Mouse (Mus musculus) MEL (cell line): ENCODE measurements around the gene Sox30. TPM values are rescaled to one million over a fixed set of nuclear protein-coding genes. Genes with fewer than 3 reads are reported as not detected.
A peak's percentile ranks its signal among the peaks of the same experiment; 100 is the strongest.

Source experiments
- DNase-seq: peaks from one replicate; pipeline ENCODE4 v3.0.0; 2011; ENCODE audit warnings: low read depth, low spot score
- H3K27ac ChIP-seq: 2 replicates; pipeline ENCODE4 v1.5.1; 2012; ENCODE audit warnings: low read depth, mild to moderate bottlenecking, control low read depth, low read length, moderate library complexity; ENCODE audit not compliant: control insufficient read depth
- H3K27me3 ChIP-seq, 2 experiments: fragments of 150-350 bp in 1 of 2; sonication (generic) in 1 of 2; 2 replicates each; pipeline ENCODE4 v1.6.1; 2012; ENCODE audit warnings: low read length in 2 of 2, mild to moderate bottlenecking in 2 of 2, improper control_type of control experiment in 1 of 2, moderate library complexity in 1 of 2; ENCODE audit not compliant: insufficient read depth in 2 of 2, control insufficient read depth in 1 of 2
- H3K36me3 ChIP-seq, 2 experiments: 2 replicates each; pipeline ENCODE4 v1.6.1; 2012 to 2014; ENCODE audit warnings: low read length in 2 of 2, improper control_type of control experiment in 1 of 2, inconsistent platforms in 1 of 2, mild to moderate bottlenecking in 1 of 2; ENCODE audit not compliant: insufficient read depth in 2 of 2, control insufficient read depth in 1 of 2
- H3K4me1 ChIP-seq, 2 experiments: fragments of 150-350 bp in 1 of 2; sonication (generic) in 1 of 2; 2 replicates each; pipeline ENCODE4 v1.6.1; 2012; ENCODE audit warnings: low read length in 2 of 2, improper control_type of control experiment in 1 of 2, mild to moderate bottlenecking in 1 of 2; ENCODE audit not compliant: insufficient read depth in 2 of 2, control insufficient read depth in 1 of 2
- H3K4me3 ChIP-seq, 2 experiments: fragments of 150-350 bp in 1 of 2; sonication (generic) in 1 of 2; 2 replicates each; pipeline ENCODE4 v1.5.1; 2012; ENCODE audit warnings: low read depth in 2 of 2, low read length in 2 of 2, mild to moderate bottlenecking in 2 of 2, moderate library complexity in 2 of 2, control low read depth in 1 of 2, improper control_type of control experiment in 1 of 2; ENCODE audit not compliant: control insufficient read depth in 1 of 2, insufficient read depth in 1 of 2
- H3K79me2 ChIP-seq: 2 replicates; pipeline ENCODE4 v1.6.1; 2012; ENCODE audit warnings: mild to moderate bottlenecking, low read length, moderate library complexity; ENCODE audit not compliant: control insufficient read depth, poor library complexity, insufficient read depth
- H3K9ac ChIP-seq: 2 replicates; pipeline ENCODE4 v1.6.1; 2012; ENCODE audit warnings: low read depth, mild to moderate bottlenecking, control low read depth, low read length, moderate library complexity; ENCODE audit not compliant: control insufficient read depth, poor library complexity, severe bottlenecking
- H3K9me3 ChIP-seq: fragments of 150-350 bp; sonication (generic); replicated peaks from 2 replicates; pipeline ENCODE4 v1.6.1; 2012; ENCODE audit warnings: mild to moderate bottlenecking, low read length, improper control_type of control experiment, moderate library complexity; ENCODE audit not compliant: insufficient read depth
- BHLHE40 ChIP-seq: IDR thresholded peaks from 2 replicates; pipeline ENCODE4 v1.6.1; 2012; ENCODE audit warnings: low read depth, mild to moderate bottlenecking, inconsistent platforms, low read length, improper control_type of control experiment, borderline replicate concordance
- CHD1 ChIP-seq: IDR thresholded peaks from 2 replicates; pipeline ENCODE4 v1.6.1; 2012; ENCODE audit warnings: low read depth, mild to moderate bottlenecking, inconsistent platforms, low read length, improper control_type of control experiment
- ELF1 ChIP-seq: IDR thresholded peaks from 2 replicates; pipeline ENCODE4 v1.6.1; 2014; ENCODE audit warnings: low read depth, mild to moderate bottlenecking, inconsistent platforms, low read length, improper control_type of control experiment, moderate library complexity
- ETS1 ChIP-seq: IDR thresholded peaks from 2 replicates; pipeline ENCODE4 v1.6.1; 2012; ENCODE audit warnings: low read depth, mild to moderate bottlenecking, inconsistent platforms, low read length, improper control_type of control experiment, moderate library complexity
- GABPA ChIP-seq: IDR thresholded peaks from 2 replicates; pipeline ENCODE4 v1.6.1; 2012; ENCODE audit warnings: low read depth, mild to moderate bottlenecking, inconsistent platforms, low read length, improper control_type of control experiment, moderate library complexity
- GATA1 ChIP-seq: IDR thresholded peaks from 2 replicates; pipeline ENCODE4 v1.6.1; 2011; ENCODE audit warnings: low read depth, low read length, improper control_type of control experiment
- HCFC1 ChIP-seq: IDR thresholded peaks from 2 replicates; pipeline ENCODE4 v1.6.1; 2012; ENCODE audit warnings: low read depth, mild to moderate bottlenecking, inconsistent platforms, low read length, improper control_type of control experiment, moderate library complexity
- JUND ChIP-seq: IDR thresholded peaks from 2 replicates; pipeline ENCODE4 v1.6.1; 2011; ENCODE audit warnings: low read depth, mild to moderate bottlenecking, improper control_type of control experiment, low read length
- KAT2A ChIP-seq: conservative IDR thresholded peaks from 2 replicates; pipeline ENCODE4 v1.6.1; 2012; ENCODE audit warnings: low read depth, low read length, improper control_type of control experiment, inconsistent platforms
- MAFK ChIP-seq: IDR thresholded peaks from 2 replicates; pipeline ENCODE4 v1.6.1; 2011; ENCODE audit warnings: low read depth, mild to moderate bottlenecking, low read length, improper control_type of control experiment, borderline replicate concordance
- MAX ChIP-seq: IDR thresholded peaks from 2 replicates; pipeline ENCODE4 v1.6.1; 2011; ENCODE audit warnings: low read length, improper control_type of control experiment
- MEF2A ChIP-seq: IDR thresholded peaks from 2 replicates; pipeline ENCODE4 v1.6.1; 2014; ENCODE audit warnings: low read depth, mild to moderate bottlenecking, inconsistent platforms, low read length, improper control_type of control experiment; ENCODE audit not compliant: poor library complexity, insufficient replicate concordance, severe bottlenecking; ENCODE audit errors: extremely low read depth
- MYB ChIP-seq: IDR thresholded peaks from 2 replicates; pipeline ENCODE4 v1.6.1; 2011; ENCODE audit warnings: mild to moderate bottlenecking, low read depth, low read length, improper control_type of control experiment
- NELFE ChIP-seq: IDR thresholded peaks from 2 replicates; pipeline ENCODE4 v1.6.1; 2011; ENCODE audit warnings: low read depth, low read length, improper control_type of control experiment
- NRF1 ChIP-seq: IDR thresholded peaks from 2 replicates; pipeline ENCODE4 v1.6.1; 2014; ENCODE audit warnings: low read depth, mild to moderate bottlenecking, inconsistent platforms, low read length, improper control_type of control experiment, moderate library complexity; ENCODE audit not compliant: poor library complexity, insufficient read depth, severe bottlenecking
- POLR2AphosphoS2 ChIP-seq: IDR thresholded peaks from 2 replicates; pipeline ENCODE4 v1.6.1; 2011; ENCODE audit warnings: low read length, improper control_type of control experiment
- POLR2AphosphoS5 ChIP-seq: IDR thresholded peaks from 2 replicates; pipeline ENCODE4 v1.6.1; 2012; ENCODE audit warnings: low read depth, borderline replicate concordance, mild to moderate bottlenecking, inconsistent platforms, low read length, moderate library complexity, mixed read lengths
- RCOR1 ChIP-seq: IDR thresholded peaks from 2 replicates; pipeline ENCODE4 v1.6.1; 2012; ENCODE audit warnings: low read depth, mild to moderate bottlenecking, inconsistent platforms, low read length, improper control_type of control experiment
- SIN3A ChIP-seq: IDR thresholded peaks from 2 replicates; pipeline ENCODE4 v1.6.1; 2012; ENCODE audit warnings: low read length, improper control_type of control experiment, inconsistent platforms
- SMC3 ChIP-seq: IDR thresholded peaks from 2 replicates; pipeline ENCODE4 v1.6.1; 2011; ENCODE audit warnings: low read depth, low read length, improper control_type of control experiment
- TAL1 ChIP-seq: IDR thresholded peaks from 2 replicates; pipeline ENCODE4 v1.6.1; 2012; ENCODE audit warnings: mild to moderate bottlenecking, inconsistent platforms, low read length, moderate library complexity, mixed read lengths
- TBP ChIP-seq: IDR thresholded peaks from 2 replicates; pipeline ENCODE4 v1.8.0; 2011; ENCODE audit warnings: low read depth, low read length, improper control_type of control experiment
- TCF12 ChIP-seq: IDR thresholded peaks from 2 replicates; pipeline ENCODE4 v1.6.1; 2014; ENCODE audit warnings: low read depth, mild to moderate bottlenecking, inconsistent platforms, low read length, improper control_type of control experiment, moderate library complexity
- UBTF ChIP-seq: IDR thresholded peaks from 2 replicates; pipeline ENCODE4 v1.6.1; 2012; ENCODE audit warnings: low read depth, mild to moderate bottlenecking, inconsistent platforms, low read length, improper control_type of control experiment, moderate library complexity, borderline replicate concordance; ENCODE audit not compliant: insufficient read depth
- USF2 ChIP-seq, 2 experiments: IDR thresholded peaks; 2 replicates each; pipeline ENCODE4 v1.6.1; 2011 to 2012; ENCODE audit warnings: improper control_type of control experiment in 2 of 2, low read length in 2 of 2, borderline replicate concordance in 1 of 2, inconsistent platforms in 1 of 2, low read depth in 1 of 2, mild to moderate bottlenecking in 1 of 2; ENCODE audit not compliant: insufficient read depth in 1 of 2
- ZC3H11A ChIP-seq: IDR thresholded peaks from 2 replicates; pipeline ENCODE4 v1.6.1; 2012; ENCODE audit warnings: low read depth, mild to moderate bottlenecking, inconsistent platforms, low read length, improper control_type of control experiment
- ZKSCAN1 ChIP-seq: IDR thresholded peaks from 2 replicates; pipeline ENCODE4 v1.6.1; 2012; ENCODE audit warnings: low read depth, mild to moderate bottlenecking, inconsistent platforms, low read length, improper control_type of control experiment, moderate library complexity
- ZMIZ1 ChIP-seq: IDR thresholded peaks from 2 replicates; pipeline ENCODE4 v1.6.1; 2012; ENCODE audit warnings: low read depth, mild to moderate bottlenecking, inconsistent platforms, low read length, improper control_type of control experiment, moderate library complexity
- ZNF384 ChIP-seq: IDR thresholded peaks from 2 replicates; pipeline ENCODE4 v1.6.1; 2012; ENCODE audit warnings: low read depth, mild to moderate bottlenecking, inconsistent platforms, low read length, improper control_type of control experiment
- polyA plus RNA-seq, 2 experiments: library from polyadenylated mRNA; stranded (reverse) in 1 of 2; unstranded in 1 of 2; fragments of >175 nt in 1 of 2; fragments of >200 nt in 1 of 2; gene quantifications; 2 replicates each; pipeline versions ENCODE4 v1.2.1 to v1.2.4; 2012; ENCODE audit warnings: low replicate concordance in 2 of 2, low read depth in 1 of 2; ENCODE audit not compliant: insufficient read length in 2 of 2, insufficient read depth in 1 of 2, missing spikeins in 1 of 2
- total RNA-seq: library from RNA; depleted of rRNA; stranded (reverse); fragments of 300-350 nt; gene quantifications from 2 replicates; pipeline ENCODE4 v1.2.3, GENCODE M21; 2012

Sox30 gene
- total and polyA plus RNA-seq, 3 experiments = not detected

DNA sequence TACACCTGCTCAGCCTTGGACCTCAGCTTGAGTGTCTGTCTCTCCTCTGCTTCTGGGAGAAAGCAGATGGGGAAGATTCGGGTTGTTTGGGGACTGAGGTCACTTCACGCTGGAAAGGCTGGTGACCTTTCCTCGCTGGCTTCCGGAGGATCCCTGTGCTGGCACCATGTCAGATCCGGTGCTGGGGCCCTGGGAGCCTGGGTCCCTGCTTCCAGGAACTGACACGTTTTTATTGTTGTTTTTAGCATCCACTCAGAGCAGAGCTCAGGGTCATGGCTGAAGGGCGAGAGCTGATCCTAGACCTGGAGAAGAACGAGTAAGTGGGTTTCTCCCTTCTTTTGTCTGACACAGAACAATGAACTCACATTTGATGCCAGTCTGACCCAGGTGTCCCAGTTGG, 84.7 kb downstream of the Sox30 start:
- no peaks in the 10 kb centered on the region for H3K79me2 ChIP-seq
- H3K36me3 ChIP-seq = peaks cover 0 to 16% of the 10 kb centered on the region in 2 experiments; a peak in 2 of 4 replicates
- TF ChIP-seq ETS1 (no peak), NELFE (no peak), MAX (no peak), ZKSCAN1 (no peak), SIN3A (no peak), ZMIZ1 (no peak), RCOR1 (no peak), ZC3H11A (no peak), POLR2AphosphoS2 (no peak), UBTF (no peak), GABPA (no peak), MYB (no peak), SMC3 (no peak), TAL1 (no peak), USF2 (IDR thresholded peaks at IDR 0.05; ENCODE audit: borderline replicate concordance in 1 of 2, insufficient read depth in 1 of 2, low read depth in 1 of 2, low read length in 2 of 2) (no peak), TBP (no peak), ELF1 (no peak), CHD1 (no peak)
- TF ChIP-seq, all 39 proteins: peak for 0
- H3K4me1 ChIP-seq = peaks cover 9 to 15% of the 10 kb centered on the region in 2 experiments
- H3K4me3 ChIP-seq = no peak overlapping the region
- H3K9ac ChIP-seq = no peak overlapping the region
- no peaks in the 10 kb centered on the region; a peak in 1 of 4 replicates for H3K27me3 ChIP-seq
- no peak for DNase-seq
- no peak overlapping the region for H3K27ac ChIP-seq
- no peaks in the 10 kb centered on the region for H3K9me3 ChIP-seq

DNA sequence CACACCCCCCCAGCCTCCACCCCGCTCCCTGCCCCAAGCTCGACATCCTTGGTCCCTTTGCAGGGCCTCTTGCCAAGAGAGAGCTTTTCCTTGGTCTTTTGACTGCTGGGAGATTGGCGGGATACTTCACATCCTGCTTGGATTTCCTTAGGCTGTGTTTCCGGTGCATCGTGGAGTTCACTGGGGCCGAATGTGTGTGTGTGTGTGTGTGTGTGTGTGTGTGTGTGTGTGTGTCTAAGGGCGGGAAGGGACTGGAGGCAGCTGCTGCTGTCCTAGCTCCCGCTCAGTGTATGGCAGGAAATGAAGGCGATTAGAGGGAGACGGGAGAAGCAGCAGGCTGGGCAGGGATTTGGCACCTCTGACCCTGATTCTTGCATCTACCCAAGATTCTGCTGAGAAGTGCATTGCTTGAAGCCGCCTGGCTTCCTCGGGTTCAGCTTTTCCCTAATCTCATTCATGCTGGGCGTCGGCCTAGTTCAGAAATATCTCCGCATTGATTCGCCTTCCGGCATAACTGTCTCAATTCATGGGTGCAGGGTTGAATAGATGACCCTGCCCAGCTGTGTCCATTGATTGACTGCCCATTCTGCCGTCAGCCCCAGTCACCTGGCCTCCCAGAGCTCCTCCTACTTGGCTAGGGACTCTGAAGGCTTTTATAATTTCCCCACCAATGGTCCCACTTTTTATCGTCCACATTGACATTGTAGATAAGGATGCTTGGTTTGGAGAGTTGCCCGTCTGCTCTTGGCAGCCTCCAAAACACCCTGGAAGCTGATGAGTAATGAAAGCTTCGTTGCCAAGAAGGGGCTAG, 85.3 kb downstream of the Sox30 start:
- Histone ChIP-seq H3K27me3 (no peaks in the 10 kb centered on the region; a peak in 1 of 4 replicates), H3K4me1 (peaks cover 9 to 15% of the 10 kb centered on the region in 2 experiments), H3K36me3 (peaks cover 0 to 16% of the 10 kb centered on the region in 2 experiments; a peak in 2 of 4 replicates), H3K79me2 (no peaks in the 10 kb centered on the region), H3K27ac (no peak overlapping the region), H3K4me3 (peak overlapping the region; percentile 23 to 25), H3K9me3 (no peaks in the 10 kb centered on the region), H3K9ac (no peak overlapping the region)
- DNase-seq = peak; percentile 96
- TF ChIP-seq HCFC1 (0 out of 2 replicates have a peak, but pooled peaks have one; percentile 44), SIN3A (peak; percentile 72), CHD1 (no peak), NRF1 (no peak), RCOR1 (peak; percentile 75), POLR2AphosphoS5 (no peak), ZC3H11A (no peak), BHLHE40 (peak; percentile 20; the same call in 1 of the 2 replicates), MAX (no peak), SMC3 (no peak), TCF12 (peak; percentile 94), KAT2A (no peak), MEF2A (no peak), MAFK (peak; percentile 57), JUND (no peak; the same call in 1 of the 2 replicates), ZKSCAN1 (no peak), ZNF384 (no peak), GABPA (0 out of 2 replicates have a peak, but pooled peaks have one; percentile 15), GATA1 (peak; percentile 96)
